Mouse (Mus musculus) spleen, adult 2 months (tissue): ENCODE data around the gene Map7. TPM values are rescaled to one million over a fixed set of nuclear protein-coding genes. Genes with fewer than 3 reads are reported as not detected.

ENCODE experiments used
- DNase-seq, 2 experiments: peaks; one replicate each; pipeline versions ENCODE4 v3.0.0 to v3.0.0-alpha.2; 2012 to 2021; ENCODE audit warnings: low spot score in 2 of 2, low read depth in 1 of 2
- H3K27ac ChIP-seq: fragments of 200-500 bp; 2 replicates; pipeline ENCODE4 v1.5.1; 2012; ENCODE audit warnings: low read length, inconsistent platforms; ENCODE audit not compliant: insufficient read depth
- H3K27me3 ChIP-seq: fragments of 200-500 bp; 2 replicates; pipeline ENCODE4 v1.6.1; 2012; ENCODE audit warnings: mild to moderate bottlenecking, moderate library complexity, low read length, inconsistent platforms; ENCODE audit not compliant: control insufficient read depth, insufficient read depth
- H3K36me3 ChIP-seq: fragments of 200-500 bp; 2 replicates; pipeline ENCODE4 v1.6.1; 2012; ENCODE audit warnings: mild to moderate bottlenecking, low read length, inconsistent platforms; ENCODE audit not compliant: control insufficient read depth, insufficient read depth
- H3K4me1 ChIP-seq: fragments of 200-500 bp; 2 replicates; pipeline ENCODE4 v1.6.1; 2011; ENCODE audit warnings: inconsistent platforms; ENCODE audit not compliant: control insufficient read depth, insufficient read depth, insufficient read length
- H3K4me3 ChIP-seq: fragments of 200-500 bp; 2 replicates; pipeline ENCODE4 v1.5.1; 2011; ENCODE audit warnings: mild to moderate bottlenecking, inconsistent platforms; ENCODE audit not compliant: insufficient read depth, insufficient read length; ENCODE audit errors: extremely low read depth
- CTCF ChIP-seq: fragments of 200-500 bp; IDR thresholded peaks from 2 replicates; pipeline ENCODE4 v1.5.1; 2011; ENCODE audit warnings: mild to moderate bottlenecking, inconsistent platforms; ENCODE audit not compliant: insufficient read depth, insufficient read length, insufficient replicate concordance; ENCODE audit errors: extremely low read depth
- POLR2A ChIP-seq: fragments of 200-500 bp; IDR thresholded peaks from 2 replicates; pipeline ENCODE4 v1.6.1; 2011; ENCODE audit warnings: low read depth, low read length, inconsistent platforms
- WGBS: fragments of 180-500 bp; shearing (Covaris S2); methylation state at CpG from one replicate; pipeline ENCODE4 v1.1.7; 2018; 5-methylcytosine and 5-hydroxymethylcytosine counted together
- polyA plus RNA-seq: library from polyadenylated mRNA; depleted of rRNA; stranded (reverse); fragments of >200 nt; gene quantifications from 2 replicates; pipeline ENCODE4 v1.2.3, GENCODE M21; 2012

The Map7 gene
- polyA plus RNA-seq, 1 experiment = 1.8 TPM

DNA sequence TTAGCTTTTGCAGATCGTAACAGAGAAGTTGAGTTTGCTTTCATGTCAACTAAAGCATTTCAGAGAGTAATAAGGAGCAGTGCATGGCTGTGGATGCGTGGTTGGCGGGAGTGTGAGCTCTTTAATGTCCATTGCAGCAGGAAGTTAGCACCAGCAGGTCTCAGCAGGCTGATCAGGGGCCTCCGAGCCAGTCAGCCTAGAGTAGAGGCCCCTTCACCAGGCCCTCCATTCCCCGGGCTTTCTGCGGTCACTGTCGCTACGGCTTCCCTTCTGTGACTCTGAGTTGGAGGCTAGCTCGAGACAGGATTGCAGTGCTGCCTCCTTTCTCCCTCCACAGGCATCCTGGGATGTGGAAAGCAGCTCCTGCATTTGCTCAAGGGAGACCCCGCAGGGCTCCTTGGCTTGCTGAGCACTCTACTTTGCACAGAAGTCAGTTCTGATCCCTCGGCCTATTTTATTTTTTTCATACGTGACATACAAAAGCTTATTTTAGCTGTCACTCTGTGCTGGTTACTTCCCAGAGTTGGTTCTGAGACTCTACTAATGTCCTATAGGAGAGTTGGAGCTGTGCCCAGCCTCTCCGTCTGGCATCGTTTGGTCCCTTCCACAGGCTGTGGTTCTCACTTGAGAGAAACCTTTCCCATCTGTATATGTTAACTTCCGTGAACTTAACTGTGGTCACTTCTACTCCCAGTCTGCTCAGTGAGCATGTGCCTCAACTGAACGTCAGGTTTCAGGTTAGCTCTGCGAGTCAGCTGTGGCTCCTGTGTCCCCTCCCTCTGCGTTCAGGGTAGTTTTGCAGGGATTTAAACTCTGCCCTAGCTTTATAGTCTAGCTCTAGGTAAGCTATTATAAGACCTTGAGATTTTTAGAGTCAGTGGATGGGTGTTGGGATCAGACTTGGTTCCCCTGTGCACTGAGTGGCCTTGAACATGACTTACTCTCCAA lies 36.0 kb upstream of the Map7 start:
- no peak overlapping the region for H3K4me3 ChIP-seq
- H3K36me3 ChIP-seq = peaks cover 15% of the 10 kb centered on the region
- H3K27me3 ChIP-seq = no peaks in the 10 kb centered on the region
- H3K4me1 ChIP-seq = no peaks in the 10 kb centered on the region
- TF ChIP-seq POLR2A = no peak
- no peak for TF ChIP-seq CTCF
- no peak overlapping the region for H3K27ac ChIP-seq
- no peak for DNase-seq
- 91% methylated on average over 18 of the region's 18 CpGs for WGBS

DNA sequence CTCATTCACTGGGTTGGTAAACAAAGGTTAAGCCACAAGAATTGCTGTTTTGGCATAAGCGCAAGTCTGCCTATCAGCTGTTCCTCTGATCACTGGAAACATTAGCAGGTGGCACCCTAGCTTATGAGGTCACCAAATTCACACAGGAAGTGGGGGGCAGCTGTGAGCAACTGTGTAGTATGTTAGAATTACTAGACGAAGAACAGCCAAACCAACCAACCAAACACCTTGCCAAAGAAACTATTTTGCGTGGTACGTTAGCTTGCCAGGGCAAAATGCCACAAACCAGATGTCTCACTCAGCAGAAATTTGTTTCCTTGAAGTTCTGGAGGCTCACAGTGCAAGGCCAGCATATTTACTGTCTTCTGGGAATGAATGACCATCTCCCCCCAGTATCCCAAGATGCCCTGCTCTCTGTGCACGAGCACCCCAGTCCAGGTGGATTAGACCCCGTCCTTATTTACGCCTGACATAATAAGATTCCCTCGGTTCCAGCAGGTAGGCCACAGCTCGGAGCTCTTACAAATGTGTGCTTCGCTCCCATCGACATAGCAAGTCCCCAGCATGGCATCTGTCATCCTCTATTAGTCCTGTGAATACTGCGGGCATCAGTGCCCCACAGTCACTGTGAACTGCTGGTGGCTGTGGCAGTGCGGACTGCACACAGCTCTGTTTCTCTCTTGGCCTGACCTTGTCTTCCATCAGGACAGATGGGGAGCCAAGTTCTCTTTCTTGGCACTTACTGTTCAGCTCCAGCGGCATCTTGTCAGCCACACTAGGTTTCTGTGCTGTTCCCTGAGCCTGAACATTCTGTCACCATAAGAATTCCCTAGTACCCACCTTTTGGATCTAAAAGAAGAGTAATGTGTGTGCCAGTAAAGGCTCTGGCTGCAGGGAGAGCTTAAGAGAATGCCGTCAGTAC lies 28.5 kb upstream of the Map7 start:
- TF ChIP-seq POLR2A = no peak
- TF ChIP-seq CTCF = no peak
- Histone ChIP-seq H3K4me3 (no peak overlapping the region), H3K4me1 (no peaks in the 10 kb centered on the region), H3K27me3 (no peaks in the 10 kb centered on the region), H3K36me3 (peaks cover 7% of the 10 kb centered on the region), H3K27ac (no peak overlapping the region)
- peak in 1 of 2 experiments; percentile 40 for DNase-seq
- WGBS = 78% methylated on average over 15 of the region's 15 CpGs

GRCm38 (mm10) chr10:20121981-20122380 lies 26.3 kb upstream of the Map7 start:
- no peaks in the 10 kb centered on the region for H3K27me3 ChIP-seq
- H3K27ac ChIP-seq = no peak overlapping the region
- TF ChIP-seq POLR2A (no peak), CTCF (no peak)
- H3K36me3 ChIP-seq = peaks cover 9% of the 10 kb centered on the region
- H3K4me3 ChIP-seq = no peak overlapping the region
- no peak for DNase-seq
- H3K4me1 ChIP-seq = no peaks in the 10 kb centered on the region
- WGBS = 98% methylated on average over 4 of the region's 4 CpGs

- WGBS = 25% methylated on average over 9 of the region's 9 CpGs
These were observed 24.9 kb upstream of the Map7 start for GRCm38 (mm10) chr10:20123401-20123800.

GRCm38 (mm10) chr10:20124576-20124975 lies 23.7 kb upstream of the Map7 start:
- DNase-seq = no peak
- H3K27ac ChIP-seq = no peak overlapping the region
- no peaks in the 10 kb centered on the region for H3K27me3 ChIP-seq
- 96% methylated on average over 12 of the region's 12 CpGs for WGBS
- peaks cover 14% of the 10 kb centered on the region for H3K36me3 ChIP-seq
- no peaks in the 10 kb centered on the region for H3K4me1 ChIP-seq
- no peak for TF ChIP-seq POLR2A
- H3K4me3 ChIP-seq = no peak overlapping the region

More at GRCm38 (mm10) chr10:20123401-20123800, 24.9 kb upstream of the Map7 start:
- no peak overlapping the region for H3K4me3 ChIP-seq
- DNase-seq = no peak
- H3K27ac ChIP-seq = no peak overlapping the region
- no peaks in the 10 kb centered on the region for H3K4me1 ChIP-seq
- H3K27me3 ChIP-seq = no peaks in the 10 kb centered on the region
- H3K36me3 ChIP-seq = peaks cover 12% of the 10 kb centered on the region
- TF ChIP-seq POLR2A = no peak

DNA sequence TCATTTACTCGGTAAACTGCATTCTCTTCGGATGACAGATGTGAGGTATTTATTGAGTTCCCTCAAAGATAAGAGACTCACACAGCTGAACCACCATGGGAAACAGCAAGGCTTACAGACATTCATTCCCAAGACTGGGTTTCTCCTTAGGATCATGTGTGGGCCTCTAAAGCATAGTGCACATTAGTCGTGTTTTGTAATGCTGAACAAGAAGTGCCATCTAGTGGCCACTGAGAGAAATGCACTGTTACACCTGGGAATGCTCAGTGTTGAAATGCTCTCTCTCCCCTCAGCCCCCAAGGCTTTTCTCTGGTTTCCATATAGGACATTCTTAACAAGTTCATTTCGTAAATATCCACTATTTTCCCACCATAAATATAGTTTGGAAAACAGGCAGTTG lies 23.0 kb upstream of the Map7 start:
- H3K4me3 ChIP-seq = no peak overlapping the region
- WGBS = 48% methylated on average over 4 of the region's 4 CpGs
- no peaks in the 10 kb centered on the region for H3K27me3 ChIP-seq
- peaks cover 9% of the 10 kb centered on the region for H3K36me3 ChIP-seq
- no peaks in the 10 kb centered on the region for H3K4me1 ChIP-seq
- no peak overlapping the region for H3K27ac ChIP-seq
- DNase-seq = peak in 1 of 2 experiments; percentile 36
- TF ChIP-seq POLR2A (no peak), CTCF (peak; percentile 46; the same call in 1 of the 2 replicates)
